Mouse (Mus musculus) ovary, postnatal 36 days (tissue): ENCODE measurements around the gene Tnp2.
"Not testable (repeated sequence)": the region's sequence is repeated elsewhere in the genome, so short reads cannot be mapped to it uniquely, and the experiment has no call there.

ENCODE experiments used
- DNase-seq: peaks from one replicate; pipeline ENCODE4 v3.0.0; 2022; ENCODE audit warnings: low spot score, mixed read lengths

Tnp2 gene

GRCm38 (mm10) chr16:10788271-10788670, at the start of gene Tnp2:
Gene Tnp2, minus strand, starts transcription at chr16:10788660.
- DNase-seq = no peak

GRCm38 (mm10) chr16:10837903-10838302, 49.4 kb upstream of the Tnp2 start:
- DNase-seq = no peak

- DNase-seq = no peak
Measured at GRCm38 (mm10) chr16:10837250-10837649, 48.8 kb upstream of the Tnp2 start.

- DNase-seq = no peak
Measured at GRCm38 (mm10) chr16:10836388-10836787, 47.9 kb upstream of the Tnp2 start.

GRCm38 (mm10) chr16:10834911-10835587, 46.6 kb upstream of the Tnp2 start, which contains the start of gene Rmi2:
Gene Rmi2, plus strand, starts transcription at chr16:10835059.
- peak; percentile 86 for DNase-seq

- no peak for DNase-seq
Measured at GRCm38 (mm10) chr16:10834542-10834910, 46.1 kb upstream of the Tnp2 start.

GRCm38 (mm10) chr16:10828461-10828805, 40.0 kb upstream of the Tnp2 start:
- DNase-seq = no peak

GRCm38 (mm10) chr16:10827766-10828460, 39.5 kb upstream of the Tnp2 start:
- DNase-seq = no peak

- no peak for DNase-seq
Measured at GRCm38 (mm10) chr16:10827269-10827668, 38.8 kb upstream of the Tnp2 start.

GRCm38 (mm10) chr16:10825840-10826239, 37.4 kb upstream of the Tnp2 start:
- no peak for DNase-seq

- no peak for DNase-seq
Measured at GRCm38 (mm10) chr16:10824536-10824935, 36.1 kb upstream of the Tnp2 start.

GRCm38 (mm10) chr16:10821387-10821786, 32.9 kb upstream of the Tnp2 start:
- DNase-seq = no peak

- no peak for DNase-seq
Measured at GRCm38 (mm10) chr16:10819966-10820365, 31.5 kb upstream of the Tnp2 start.

- no peak for DNase-seq
Measured at GRCm38 (mm10) chr16:10818579-10819135, 30.2 kb upstream of the Tnp2 start.

- no peak for DNase-seq
Measured at GRCm38 (mm10) chr16:10814864-10815263, 26.4 kb upstream of the Tnp2 start.

- DNase-seq = no peak
Measured at GRCm38 (mm10) chr16:10813726-10814125, 25.3 kb upstream of the Tnp2 start.

- no peak for DNase-seq
Measured at GRCm38 (mm10) chr16:10812865-10813371, 24.5 kb upstream of the Tnp2 start, which contains the start of gene Gm11172. Gene Gm11172, plus strand, starts transcription at chr16:10812915.

GRCm38 (mm10) chr16:10810376-10810775, 21.9 kb upstream of the Tnp2 start:
- no peak for DNase-seq

- DNase-seq = no peak
Measured at GRCm38 (mm10) chr16:10805789-10806527, 17.5 kb upstream of the Tnp2 start, which contains the start of gene Prm1. Gene Prm1, minus strand, starts transcription at chr16:10805839.

- DNase-seq = not testable (repeated sequence)
Measured at GRCm38 (mm10) chr16:10802420-10802819, 14.0 kb upstream of the Tnp2 start.

GRCm38 (mm10) chr16:10796034-10796433, 7.6 kb upstream of the Tnp2 start, which contains the start of gene Prm2:
Gene Prm2, minus strand, starts transcription at chr16:10796134.
- DNase-seq = no peak

- no peak for DNase-seq
Measured at GRCm38 (mm10) chr16:10790702-10791101, 2.2 kb upstream of the Tnp2 start, which contains the start of gene Prm3. Gene Prm3, minus strand, starts transcription at chr16:10790914.
